Mouse (Mus musculus) stomach, embryonic 14.5 days (tissue): ENCODE data around the gene Cmtr1. TPM values are rescaled to one million over a fixed set of nuclear protein-coding genes. Genes with fewer than 3 reads are reported as not detected.
A peak's percentile ranks its signal among the peaks of the same experiment; 100 is the strongest.
"Not testable (repeated sequence)": the region's sequence is repeated elsewhere in the genome, so short reads cannot be mapped to it uniquely, and the experiment has no call there.

Source experiments
- ATAC-seq: fragments of 200-750 bp; cut with Nextera tagmentation; 2 replicates; pipeline ENCODE4 v1.8.0; 2017; ENCODE audit warnings: low read depth, moderate TSS enrichment; ENCODE audit not compliant: insufficient number of reproducible peaks, insufficient read depth, low FRiP score
- H3K27ac ChIP-seq: fragments of 300-500 bp; sonication (generic); 2 replicates; pipeline ENCODE4 v1.5.1; 2014; ENCODE audit warnings: mild to moderate bottlenecking, low read length, moderate library complexity, mixed read lengths
- H3K27me3 ChIP-seq: fragments of 300-500 bp; sonication (generic); 2 replicates; pipeline ENCODE4 v1.6.1; 2014; ENCODE audit warnings: low read length, control low read depth, mixed read lengths; ENCODE audit not compliant: control insufficient read depth, insufficient read depth
- H3K36me3 ChIP-seq: fragments of 300-500 bp; sonication (generic); 2 replicates; pipeline ENCODE4 v1.6.1; 2014; ENCODE audit warnings: mild to moderate bottlenecking, control low read depth, low read length, moderate library complexity, mixed read lengths; ENCODE audit not compliant: control insufficient read depth, insufficient read depth
- H3K4me1 ChIP-seq: fragments of 300-500 bp; sonication (generic); 2 replicates; pipeline ENCODE4 v1.6.1; 2014; ENCODE audit warnings: low read length, control low read depth, mixed read lengths; ENCODE audit not compliant: control insufficient read depth, insufficient read depth
- H3K4me2 ChIP-seq: fragments of 300-500 bp; sonication (generic); replicated peaks from 2 replicates; pipeline ENCODE4 v1.6.1; 2014; ENCODE audit warnings: low read depth, low read length, control low read depth
- H3K4me3 ChIP-seq: fragments of 300-500 bp; sonication (generic); 2 replicates; pipeline ENCODE4 v1.5.1; 2014; ENCODE audit warnings: low read depth, low read length, control low read depth
- H3K9ac ChIP-seq: fragments of 300-500 bp; sonication (generic); replicated peaks from 2 replicates; pipeline ENCODE4 v1.6.1; 2014; ENCODE audit warnings: low read depth, mild to moderate bottlenecking, control low read depth, low read length, moderate library complexity, mixed read lengths
- H3K9me3 ChIP-seq: fragments of 300-500 bp; sonication (generic); 2 replicates; pipeline ENCODE4 v1.6.1; 2016; ENCODE audit warnings: low read depth, low read length, control low read depth; ENCODE audit not compliant: control insufficient read depth
- WGBS: fragments of 180-500 bp; shearing (Covaris S2); extraction: QIAGEN DNeasy Blood & Tissue Kit; methylation state at CpG from one replicate; pipeline ENCODE4 v1.1.7; 2014; 5-methylcytosine and 5-hydroxymethylcytosine counted together
- polyA plus RNA-seq: library from polyadenylated mRNA; unstranded; fragments of >200 nt; fragmentation: Nextera tagmentation; extraction: Ambion mirVana; gene quantifications from 2 replicates; pipeline ENCODE4 v1.2.1, GENCODE M21; 2014

Gene Cmtr1
- 109 and 117 TPM in 2 replicates for polyA plus RNA-seq

- Histone ChIP-seq H3K27me3 (no peaks in the 10 kb centered on the region), H3K4me3 (peak within 1 kb of the TSS; percentile 78), H3K27ac (peak within 1 kb of the TSS; percentile 79), H3K4me2 (peak within 1 kb of the TSS; percentile 72), H3K36me3 (peaks cover 10% of the 10 kb centered on the region), H3K9ac (peak within 1 kb of the TSS; percentile 87), H3K4me1 (peaks cover 7% of the 10 kb centered on the region; the same call in 1 of the 2 replicates), H3K9me3 (no peaks in the 10 kb centered on the region)
- ATAC-seq = peak; percentile 99
- WGBS = 1% methylated on average over 41 of the region's 41 CpGs
These were observed at the start of gene Cmtr1 for GRCm38 (mm10) chr17:29660076-29660761. TSS of gene Cmtr1 (plus strand) at chr17:29660595.

- not testable (repeated sequence) for H3K27ac ChIP-seq, ATAC-seq, H3K4me3 ChIP-seq, H3K9ac ChIP-seq, H3K36me3 ChIP-seq, H3K27me3 ChIP-seq, H3K9me3 ChIP-seq, H3K4me2 ChIP-seq
- 87% methylated on average over 5 of the region's 5 CpGs for WGBS
- peaks cover 23% of the 10 kb centered on the region for H3K4me1 ChIP-seq
These were observed 46.9 kb upstream of the Cmtr1 start for GRCm38 (mm10) chr17:29613453-29613852.

- Histone ChIP-seq H3K4me3 (peak within 1 kb of the TSS; percentile 98), H3K4me1 (peaks cover 23% of the 10 kb centered on the region), H3K9ac (peak within 1 kb of the TSS; percentile 96), H3K27ac (peak within 1 kb of the TSS; percentile 94), H3K4me2 (peak within 1 kb of the TSS; percentile 81), H3K27me3 (no peaks in the 10 kb centered on the region), H3K9me3 (no peaks in the 10 kb centered on the region), H3K36me3 (peaks cover 7% of the 10 kb centered on the region; the same call in 1 of the 2 replicates)
- WGBS = 2% methylated on average over 52 of the region's 52 CpGs
- ATAC-seq = peak; percentile 91
These were observed 46.0 kb upstream of the Cmtr1 start, which contains the start of the genes Rnf8 and Gm28043 for GRCm38 (mm10) chr17:29614115-29615023. TSS of gene Rnf8 (plus strand) at chr17:29614790. TSS of gene Gm28043 (plus strand) at chr17:29614876.

GRCm38 (mm10) chr17:29615024-29615551, 45.3 kb upstream of the Cmtr1 start:
- Histone ChIP-seq H3K4me1 (peaks cover 23% of the 10 kb centered on the region), H3K9me3 (no peaks in the 10 kb centered on the region), H3K27me3 (no peaks in the 10 kb centered on the region), H3K27ac (peak overlapping the region; percentile 94), H3K4me3 (peak overlapping the region; percentile 98), H3K36me3 (peaks cover 13% of the 10 kb centered on the region), H3K4me2 (peak overlapping the region; percentile 81), H3K9ac (peak overlapping the region; percentile 96)
- under 1% methylated on average over 42 of the region's 43 CpGs for WGBS
- ATAC-seq = peak; percentile 51; the same call in 1 of the 2 replicates

GRCm38 (mm10) chr17:29615616-29616015, 44.8 kb upstream of the Cmtr1 start:
- 6% methylated on average over 4 of the region's 4 CpGs for WGBS
- Histone ChIP-seq H3K27me3 (no peaks in the 10 kb centered on the region), H3K4me1 (peaks cover 23% of the 10 kb centered on the region), H3K36me3 (peaks cover 14% of the 10 kb centered on the region), H3K4me3 (peak overlapping the region; percentile 98), H3K9me3 (no peaks in the 10 kb centered on the region), H3K9ac (peak overlapping the region; percentile 96), H3K4me2 (peak overlapping the region; percentile 81), H3K27ac (peak overlapping the region; percentile 94; the same call in 1 of the 2 replicates)
- ATAC-seq = no peak

- H3K4me3 ChIP-seq = no peak overlapping the region
- H3K27me3 ChIP-seq = no peaks in the 10 kb centered on the region
- H3K36me3 ChIP-seq = peaks cover 39% of the 10 kb centered on the region
- no peak for ATAC-seq
- H3K9ac ChIP-seq = no peak overlapping the region
- no peak overlapping the region for H3K27ac ChIP-seq
- H3K4me1 ChIP-seq = peaks cover 20% of the 10 kb centered on the region
- WGBS = 84% methylated on average over 3 of the region's 3 CpGs
- no peaks in the 10 kb centered on the region for H3K9me3 ChIP-seq
- no peak overlapping the region for H3K4me2 ChIP-seq
These were observed 41.2 kb upstream of the Cmtr1 start for GRCm38 (mm10) chr17:29619231-29619630.

GRCm38 (mm10) chr17:29623488-29623887, 36.9 kb upstream of the Cmtr1 start:
- Histone ChIP-seq H3K27me3 (no peaks in the 10 kb centered on the region), H3K9me3 (no peaks in the 10 kb centered on the region), H3K36me3 (peaks cover 76% of the 10 kb centered on the region), H3K27ac (no peak overlapping the region), H3K4me3 (no peak overlapping the region), H3K4me2 (no peak overlapping the region), H3K9ac (no peak overlapping the region), H3K4me1 (no peaks in the 10 kb centered on the region)
- ATAC-seq = no peak
- 90% methylated on average over 8 of the region's 8 CpGs for WGBS

GRCm38 (mm10) chr17:29627285-29627684, 33.1 kb upstream of the Cmtr1 start:
- H3K4me2 ChIP-seq = no peak overlapping the region
- no peaks in the 10 kb centered on the region for H3K9me3 ChIP-seq
- H3K4me1 ChIP-seq = no peaks in the 10 kb centered on the region
- no peak for ATAC-seq
- H3K27ac ChIP-seq = no peak overlapping the region
- no peak overlapping the region for H3K4me3 ChIP-seq
- H3K36me3 ChIP-seq = peaks cover 84% of the 10 kb centered on the region
- no peak overlapping the region for H3K9ac ChIP-seq
- H3K27me3 ChIP-seq = no peaks in the 10 kb centered on the region
- 92% methylated on average over 9 of the region's 9 CpGs for WGBS
